Mouse (Mus musculus) inflammation-experienced regulatory T-cells, adult 16 weeks (primary cell): Measurements from ENCODE around the gene Meioc. TPM values are rescaled to one million over a fixed set of nuclear protein-coding genes. Genes with fewer than 3 reads are reported as not detected.

ENCODE experiments used
- polyA plus RNA-seq: library from polyadenylated mRNA; unstranded; fragments of 100-300 nt; shearing (Covaris generic); gene quantifications from one replicate; pipeline ENCODE4 v1.2.1, GENCODE M21; 2017

Gene Meioc
- not detected for polyA plus RNA-seq

DNA sequence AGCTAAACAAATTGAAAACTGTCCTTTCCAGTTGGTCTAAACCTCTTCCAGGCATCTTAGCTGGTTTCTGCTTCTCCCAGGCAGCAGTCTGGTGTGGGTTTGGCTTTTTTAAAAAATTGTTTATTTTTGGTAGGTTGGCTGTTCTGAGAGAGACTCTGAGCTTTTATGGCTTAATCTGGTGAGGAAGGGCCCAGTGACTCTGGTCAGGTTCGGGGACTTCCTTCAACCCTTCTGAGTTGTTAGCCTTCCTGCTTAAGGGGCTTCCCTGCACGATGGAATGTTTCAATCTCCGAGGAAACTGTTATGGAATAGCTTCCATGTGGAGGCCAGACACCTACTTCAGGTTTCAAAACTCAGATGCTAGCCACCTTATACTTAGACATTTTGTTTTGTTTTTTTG, at the start of gene Meioc:
Gene Meioc (plus strand): TSS at position 301 of the 400 bp plus-strand sequence.

DNA sequence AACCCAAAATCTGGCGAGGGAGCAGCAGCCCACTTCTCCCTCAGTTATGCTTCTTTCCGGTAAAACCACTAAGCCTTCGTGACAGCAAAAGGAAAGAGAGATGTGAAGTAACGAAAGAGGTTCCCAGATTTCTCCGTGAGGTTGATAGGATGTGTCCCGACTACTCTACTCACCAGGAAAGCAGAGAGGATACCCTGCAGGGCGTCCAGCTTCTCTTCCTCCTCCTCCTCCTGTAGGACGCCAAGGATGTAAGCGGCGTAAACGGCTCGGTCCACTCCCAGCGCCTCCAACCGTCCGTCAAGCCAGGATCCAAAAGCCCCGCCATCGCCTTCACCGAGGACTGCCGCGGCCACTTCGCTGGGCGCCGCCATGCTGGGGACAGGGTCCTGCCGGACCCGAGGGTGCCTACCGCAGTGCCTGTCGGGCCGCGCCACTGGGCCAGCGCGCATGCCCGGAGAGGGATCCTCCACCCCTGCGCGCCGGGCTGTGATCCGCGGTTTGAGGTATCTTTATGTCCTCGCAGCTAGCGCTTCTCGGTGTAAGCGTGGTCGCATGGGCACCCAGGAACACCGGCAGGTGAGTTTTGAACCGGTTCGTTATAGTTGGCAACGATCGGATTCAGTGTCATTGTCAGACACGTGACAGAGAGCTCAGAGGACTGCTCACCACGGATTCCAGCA, 34.0 kb downstream of the Meioc start, which contains the start of gene Ccdc43:
Gene Ccdc43 (minus strand): TSS at position 445 of the 680 bp plus-strand sequence.

Other genes starting within 250 kb of the Meioc start
- 85.2 TPM for gene Grn, start 233.4 kb upstream of the Meioc start, polyA plus RNA-seq
- not detected for gene Fam171a2, start 216.0 kb upstream of the Meioc start, polyA plus RNA-seq
- 1.7 TPM for gene Itga2b, start 193.6 kb upstream of the Meioc start, polyA plus RNA-seq
- 77.4 TPM for gene Gpatch8, start 107.3 kb upstream of the Meioc start, polyA plus RNA-seq
- not detected for gene Gm11627, start 84.3 kb upstream of the Meioc start, polyA plus RNA-seq
- not detected for gene Fzd2, start 59.3 kb upstream of the Meioc start, polyA plus RNA-seq
- gene Ccdc43, start 34.1 kb downstream of the Meioc start, polyA plus RNA-seq, result 40.2 TPM
- not detected for gene Adam11, start 97.7 kb downstream of the Meioc start, polyA plus RNA-seq
- gene Gjc1, start 156.0 kb downstream of the Meioc start, polyA plus RNA-seq, result not detected
- gene Higd1b, start 172.1 kb downstream of the Meioc start, polyA plus RNA-seq, result not detected
- 182 TPM for gene Eftud2, start 217.3 kb downstream of the Meioc start, polyA plus RNA-seq
- not detected for gene Ccdc103, start 217.5 kb downstream of the Meioc start, polyA plus RNA-seq
- not detected for gene Fam187a, start 221.5 kb downstream of the Meioc start, polyA plus RNA-seq
- gene Gfap, start 237.2 kb downstream of the Meioc start, polyA plus RNA-seq, result not detected